Mouse (Mus musculus) T-cell, adult 66 days (primary cell): ENCODE data around the gene 2310057N15Rik. TPM values are rescaled to one million over a fixed set of nuclear protein-coding genes. Genes with fewer than 3 reads are reported as not detected.

ENCODE experiments used
- total RNA-seq, 2 experiments: library from RNA; stranded (reverse); gene quantifications; 3 replicates in 1 of 2; 4 replicates in 1 of 2; pipeline ENCODE4 v1.2.4; 2023

Gene 2310057N15Rik
- total RNA-seq, result not detected

GRCm38 (mm10) chr16:88774106-88774505 is at the start of gene 2310057N15Rik:
2310057N15Rik (minus strand) TSS chr16:88774206.

GRCm38 (mm10) chr16:88820066-88820465 is 46.1 kb upstream of the 2310057N15Rik start, which contains the start of gene Krtap15:
Krtap15 (plus strand) TSS chr16:88820215.

GRCm38 (mm10) chr16:88811827-88812226 is 37.8 kb upstream of the 2310057N15Rik start, which contains the start of gene Gm20741:
Gm20741 (minus strand) TSS chr16:88812220.

GRCm38 (mm10) chr16:88777596-88777995 is 3.6 kb upstream of the 2310057N15Rik start, which contains the start of gene Gm5965:
Gm5965 (plus strand) TSS chr16:88777896.

GRCm38 (mm10) chr16:88758547-88758946 is 15.5 kb downstream of the 2310057N15Rik start, which contains the start of gene 2310034C09Rik:
2310034C09Rik (plus strand) TSS chr16:88758847.

GRCm38 (mm10) chr16:88751535-88751934 is 22.5 kb downstream of the 2310057N15Rik start, which contains the start of gene Krtap13:
Krtap13 (minus strand) TSS chr16:88751635.

GRCm38 (mm10) chr16:88728812-88729275 is 45.2 kb downstream of the 2310057N15Rik start, which contains the start of gene Krtap13-1:
Krtap13-1 (plus strand) TSS chr16:88728862.

Other genes with a start within 250 kb of the 2310057N15Rik start
- not detected for gene Cldn8, start 211.0 kb downstream of the 2310057N15Rik start, total RNA-seq
- gene Krtap24-1, start 161.9 kb downstream of the 2310057N15Rik start, total RNA-seq, result not detected
- not detected for gene 2310079G19Rik, start 146.5 kb downstream of the 2310057N15Rik start, total RNA-seq
- not detected for gene Krtap26-1, start 126.4 kb downstream of the 2310057N15Rik start, total RNA-seq
- gene Krtap27-1, start 102.5 kb downstream of the 2310057N15Rik start, total RNA-seq, result not detected
- not detected for gene 2310061N02Rik, start 66.2 kb downstream of the 2310057N15Rik start, total RNA-seq
- not detected for gene Krtap13-1, start 45.3 kb downstream of the 2310057N15Rik start, total RNA-seq
- not detected for gene Krtap13, start 22.6 kb downstream of the 2310057N15Rik start, total RNA-seq
- not detected for gene 2310034C09Rik, start 15.4 kb downstream of the 2310057N15Rik start, total RNA-seq
- gene Gm5965, start 3.7 kb upstream of the 2310057N15Rik start, total RNA-seq, result not detected
- not detected for gene Gm20741, start 38.0 kb upstream of the 2310057N15Rik start, total RNA-seq
- not detected for gene Krtap15, start 46.0 kb upstream of the 2310057N15Rik start, total RNA-seq
- gene Krtap14, start 51.9 kb upstream of the 2310057N15Rik start, total RNA-seq, result not detected
- gene Krtap19-1, start 95.2 kb upstream of the 2310057N15Rik start, total RNA-seq, result not detected
- gene Krtap19-2, start 100.1 kb upstream of the 2310057N15Rik start, total RNA-seq, result not detected
- not detected for gene Krtap19-3, start 103.8 kb upstream of the 2310057N15Rik start, total RNA-seq
- not detected for gene Krtap19-4, start 110.9 kb upstream of the 2310057N15Rik start, total RNA-seq
- not detected for gene Krtap19-5, start 122.3 kb upstream of the 2310057N15Rik start, total RNA-seq
- not detected for gene Krtap19-9b, start 158.1 kb upstream of the 2310057N15Rik start, total RNA-seq
- gene Krtap16-3, start 188.7 kb upstream of the 2310057N15Rik start, total RNA-seq, result not detected
- gene Krtap22-2, start 236.6 kb upstream of the 2310057N15Rik start, total RNA-seq, result not detected
- not detected for gene Gm10229, start 241.1 kb upstream of the 2310057N15Rik start, total RNA-seq